Mouse (Mus musculus): Measurements from ENCODE around the gene Slc25a34.
A peak's percentile ranks its signal among the peaks of the same experiment; 100 is the strongest.

The Slc25a34 gene

GRCm38 (mm10) chr4:141581051-141581450, 42.6 kb downstream of the Slc25a34 start:
- no peak for DNase-seq (ENCODE audit: low spot score in 2 of 2)

- no peak for DNase-seq (ENCODE audit: low spot score in 2 of 2)
Measured at GRCm38 (mm10) chr4:141578833-141579232, 44.8 kb downstream of the Slc25a34 start.

- no peak for DNase-seq (ENCODE audit: low spot score in 2 of 2)
Measured at GRCm38 (mm10) chr4:141576877-141577276, 46.7 kb downstream of the Slc25a34 start.

- DNase-seq (ENCODE audit: low spot score in 2 of 2), result no peak
Measured at GRCm38 (mm10) chr4:141576404-141576803, 47.2 kb downstream of the Slc25a34 start.

GRCm38 (mm10) chr4:141574789-141575702, 48.6 kb downstream of the Slc25a34 start:
- DNase-seq (ENCODE audit: low spot score in 2 of 2), result peak; percentile 57 to 80

- DNase-seq (ENCODE audit: low spot score in 2 of 2), result no peak
Measured at GRCm38 (mm10) chr4:141573359-141573966, 50.2 kb downstream of the Slc25a34 start.

GRCm38 (mm10) chr4:141572668-141573358, 50.8 kb downstream of the Slc25a34 start:
- DNase-seq (ENCODE audit: low spot score in 2 of 2), result no peak

- no peak for DNase-seq (ENCODE audit: low spot score in 2 of 2)
Measured at GRCm38 (mm10) chr4:141571934-141572333, 51.7 kb downstream of the Slc25a34 start.

GRCm38 (mm10) chr4:141571337-141571739, 52.3 kb downstream of the Slc25a34 start:
- DNase-seq (ENCODE audit: low spot score in 2 of 2), result no peak

- DNase-seq (ENCODE audit: low spot score in 2 of 2), result no peak
Measured at GRCm38 (mm10) chr4:141570821-141571220, 52.8 kb downstream of the Slc25a34 start.

- no peak for DNase-seq (ENCODE audit: low spot score in 2 of 2)
Measured at GRCm38 (mm10) chr4:141570004-141570403, 53.6 kb downstream of the Slc25a34 start.

- DNase-seq (ENCODE audit: low spot score in 2 of 2), result no peak
Measured at GRCm38 (mm10) chr4:141568966-141569365, 54.7 kb downstream of the Slc25a34 start.

Measured in spleen, postnatal 14 days (tissue).